Mouse (Mus musculus) kidney, adult 2 months (tissue): Measurements from ENCODE around the gene Klk5.

Experiments used
- CTCF ChIP-seq: fragments of 200-500 bp; conservative IDR thresholded peaks from 2 replicates; pipeline ENCODE4 v1.5.1; 2011; ENCODE audit warnings: low read depth, mild to moderate bottlenecking, control low read depth, low read length, moderate library complexity, mixed read lengths; ENCODE audit not compliant: insufficient read depth, insufficient read length
- POLR2A ChIP-seq: fragments of 200-500 bp; IDR thresholded peaks from one replicate; pipeline ENCODE4 v1.6.1; 2011; ENCODE audit warnings: low read depth, low read length, control low read depth

- no peak for TF ChIP-seq CTCF
- TF ChIP-seq POLR2A = no peak
Observed at GRCm38 (mm10) chr7:43816746-43817145, 25.0 kb upstream of the Klk5 start.
